Mouse (Mus musculus) heart, adult 2 months (tissue): ENCODE data around the gene Slc10a4. TPM values are rescaled to one million over a fixed set of nuclear protein-coding genes. Genes with fewer than 3 reads are reported as not detected.

Source experiments
- DNase-seq, 2 experiments: peaks; one replicate each; pipeline ENCODE4 v3.0.0; 2021
- H3K27ac ChIP-seq: fragments of 200-600 bp; 2 replicates; pipeline ENCODE4 v1.8.1; 2022
- H3K27me3 ChIP-seq: fragments of 200-500 bp; 2 replicates; pipeline ENCODE4 v1.6.1; 2012; ENCODE audit warnings: mild to moderate bottlenecking, low read length, inconsistent platforms, mixed read lengths; ENCODE audit not compliant: control insufficient read depth, insufficient read depth
- H3K36me3 ChIP-seq: fragments of 200-500 bp; 2 replicates; pipeline ENCODE4 v1.6.1; 2012; ENCODE audit warnings: low read length, inconsistent platforms; ENCODE audit not compliant: control insufficient read depth, insufficient read depth
- H3K4me1 ChIP-seq: fragments of 200-500 bp; 2 replicates; pipeline ENCODE4 v1.6.1; 2011; ENCODE audit warnings: low read length; ENCODE audit not compliant: control insufficient read depth, insufficient read depth
- H3K4me3 ChIP-seq: fragments of 200-600 bp; 2 replicates; pipeline ENCODE4 v1.8.1; 2022
- H3K79me2 ChIP-seq: fragments of 200-500 bp; replicated peaks from 2 replicates; pipeline ENCODE4 v1.6.1; 2012; ENCODE audit warnings: mild to moderate bottlenecking, inconsistent platforms, low read length, moderate library complexity, mixed read lengths; ENCODE audit not compliant: control insufficient read depth, insufficient read depth
- H3K9ac ChIP-seq: fragments of 200-500 bp; 2 replicates; pipeline ENCODE4 v1.6.1; 2012; ENCODE audit warnings: low read depth, mild to moderate bottlenecking, control low read depth, inconsistent platforms, low read length, mixed read lengths
- CTCF ChIP-seq: fragments of 200-600 bp; IDR thresholded peaks from 2 replicates; pipeline ENCODE4 v1.8.1; 2022; ENCODE audit warnings: antibody characterized with exemption, mild to moderate bottlenecking, moderate library complexity
- EP300 ChIP-seq: fragments of 200-500 bp; IDR thresholded peaks from 2 replicates; pipeline ENCODE4 v1.6.1; 2011; ENCODE audit warnings: low read depth, low read length, control low read depth; ENCODE audit not compliant: insufficient read depth
- POLR2A ChIP-seq: fragments of 200-500 bp; IDR thresholded peaks from 2 replicates; pipeline ENCODE4 v1.6.1; 2011; ENCODE audit warnings: mild to moderate bottlenecking, low read depth, low read length, control low read depth; ENCODE audit not compliant: insufficient read depth
- WGBS: fragments of 180-500 bp; shearing (Covaris S2); methylation state at CpG from one replicate; pipeline ENCODE4 v1.1.7; 2018; 5-methylcytosine and 5-hydroxymethylcytosine counted together
- intact Hi-C: fragments of 180-260 bp; cut with DNase I; formaldehyde crosslinking; loops from one replicate; pipeline ENCODE4 v1.15.1; 2025
- polyA plus RNA-seq: library from polyadenylated mRNA; depleted of rRNA; stranded (reverse); fragments of >200 nt; gene quantifications from 2 replicates; pipeline ENCODE4 v1.2.3, GENCODE M21; 2012
- total RNA-seq, 2 experiments: library from RNA; stranded (reverse); gene quantifications; 2 replicates each; pipeline ENCODE4 v1.2.3; 2021

Slc10a4 gene
- total and polyA plus RNA-seq, 3 experiments: 0.16 to 0.37 TPM; not detected in 1

DNA sequence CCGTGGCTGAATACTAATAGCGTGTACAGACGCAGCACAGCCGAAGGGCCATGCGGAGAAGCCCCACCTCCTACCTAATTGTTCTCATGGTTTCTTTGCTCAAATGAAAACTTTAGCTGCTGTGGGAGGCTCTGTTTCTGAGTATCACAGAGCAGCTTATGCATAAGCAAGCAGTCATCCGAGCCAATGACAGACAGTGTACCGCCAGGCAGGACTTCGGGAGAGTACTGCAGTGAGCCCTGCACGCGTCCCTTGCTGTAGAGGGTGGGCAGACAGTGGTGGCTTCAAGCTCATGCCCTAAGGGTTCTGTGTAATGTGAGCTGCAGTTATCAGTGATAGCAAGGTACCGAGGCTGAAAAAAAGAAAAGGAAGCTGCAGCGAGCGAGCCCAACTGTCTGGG is 22.0 kb downstream of the Slc10a4 start:
- intact Hi-C loops: no loop called here
- Histone ChIP-seq H3K4me1 (no peaks in the 10 kb centered on the region), H3K4me3 (no peak overlapping the region), H3K79me2 (no peaks in the 10 kb centered on the region), H3K9ac (no peak overlapping the region), H3K27ac (no peak overlapping the region), H3K36me3 (no peaks in the 10 kb centered on the region), H3K27me3 (no peaks in the 10 kb centered on the region)
- DNase-seq: no peak
- WGBS: 68% methylated on average over 13 of the region's 13 CpGs
- TF ChIP-seq POLR2A: no peak
- no peak for TF ChIP-seq EP300
- TF ChIP-seq CTCF: no peak

DNA sequence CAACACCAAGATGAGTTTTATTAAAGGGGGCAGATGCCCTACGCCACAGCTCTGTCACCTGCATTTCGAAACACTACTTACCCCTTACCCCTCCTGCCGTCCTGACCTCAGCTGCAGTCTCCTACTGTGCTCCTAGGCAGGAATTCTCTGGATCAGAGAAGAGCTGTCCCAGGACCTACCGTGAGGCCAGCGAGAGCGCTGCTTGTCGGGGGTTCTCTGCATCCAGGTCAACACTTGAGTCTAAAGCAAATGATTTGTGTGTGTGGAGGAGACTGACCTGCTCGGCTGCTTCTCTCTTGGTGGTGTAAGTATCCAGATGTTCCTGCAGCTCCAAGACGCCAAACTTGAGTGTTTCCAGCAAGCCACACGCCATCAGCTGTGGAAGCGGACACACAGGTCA is 25.8 kb downstream of the Slc10a4 start:
- 92% methylated on average over 11 of the region's 11 CpGs for WGBS
- H3K79me2 ChIP-seq: no peaks in the 10 kb centered on the region
- no peak overlapping the region for H3K4me3 ChIP-seq
- no peak for DNase-seq
- no peaks in the 10 kb centered on the region for H3K27me3 ChIP-seq
- H3K36me3 ChIP-seq: no peaks in the 10 kb centered on the region
- no peak for TF ChIP-seq EP300
- TF ChIP-seq POLR2A: no peak
- no peak for TF ChIP-seq CTCF
- H3K27ac ChIP-seq: no peak overlapping the region
- H3K4me1 ChIP-seq: no peaks in the 10 kb centered on the region
- intact Hi-C loops: no loop called here
- H3K9ac ChIP-seq: no peak overlapping the region

DNA sequence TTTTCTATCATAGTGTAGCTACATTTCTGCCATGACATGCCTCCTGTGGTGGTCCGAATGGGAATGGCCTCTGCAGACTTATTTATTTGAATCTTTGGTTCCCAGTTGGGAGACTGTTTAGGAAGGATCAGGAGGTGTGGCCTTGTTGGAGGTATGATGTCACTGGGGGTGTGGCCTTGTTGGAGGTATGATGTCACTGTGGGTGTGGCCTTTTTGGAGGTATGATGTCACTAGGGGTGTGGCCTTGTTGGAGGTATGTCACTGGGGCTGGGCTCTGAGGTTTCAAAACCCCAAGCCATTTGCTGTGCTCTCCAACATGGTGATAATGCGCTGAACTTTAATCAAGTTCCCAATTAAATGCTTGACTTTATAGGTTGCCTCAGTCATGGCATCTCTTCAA is 37.4 kb downstream of the Slc10a4 start:
- Histone ChIP-seq H3K27ac (no peak overlapping the region), H3K27me3 (no peaks in the 10 kb centered on the region), H3K4me1 (no peaks in the 10 kb centered on the region), H3K9ac (no peak overlapping the region), H3K79me2 (no peaks in the 10 kb centered on the region), H3K36me3 (no peaks in the 10 kb centered on the region), H3K4me3 (no peak overlapping the region)
- TF ChIP-seq POLR2A (no peak), EP300 (no peak), CTCF (no peak)
- 95% methylated on average over 2 of the region's 2 CpGs for WGBS
- DNase-seq: no peak
- intact Hi-C loops: no loop called here

DNA sequence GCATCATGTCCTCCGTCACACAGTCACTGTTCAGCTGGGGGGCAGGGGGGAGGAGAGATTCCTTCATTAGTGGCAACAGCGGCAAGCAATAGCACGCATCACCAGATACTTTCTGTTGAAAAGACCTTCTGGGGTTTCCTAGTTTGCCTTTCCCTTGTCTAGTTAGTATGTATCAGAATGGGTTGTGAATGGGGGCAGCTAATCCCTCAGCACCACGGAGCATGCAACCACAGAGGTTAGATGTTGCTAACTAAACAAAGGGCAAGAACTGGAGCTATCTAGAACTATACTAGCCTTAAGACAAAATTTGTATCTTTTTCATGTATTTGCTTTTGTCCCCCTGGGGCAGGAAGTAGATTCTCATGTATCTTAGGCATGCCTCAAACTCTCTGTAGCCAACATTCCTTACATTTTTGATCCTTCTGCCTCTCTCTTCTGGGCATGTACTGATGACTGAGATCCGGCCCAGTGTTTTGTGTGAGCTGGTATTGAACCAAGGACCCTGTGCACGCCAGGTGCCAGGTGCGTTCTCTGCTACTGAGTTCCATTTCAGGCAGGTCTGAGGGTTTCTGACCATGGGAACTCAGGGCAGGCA is 41.1 kb downstream of the Slc10a4 start:
- Histone ChIP-seq H3K36me3 (no peaks in the 10 kb centered on the region; the same call in none of the 2 replicates), H3K4me3 (no peak overlapping the region), H3K4me1 (no peaks in the 10 kb centered on the region), H3K79me2 (no peaks in the 10 kb centered on the region), H3K27me3 (no peaks in the 10 kb centered on the region), H3K27ac (no peak overlapping the region), H3K9ac (no peak overlapping the region)
- intact Hi-C loops: no loop called here
- TF ChIP-seq EP300: no peak
- TF ChIP-seq CTCF: no peak
- no peak for TF ChIP-seq POLR2A
- 80% methylated on average over 7 of the region's 7 CpGs for WGBS
- DNase-seq: no peak

DNA sequence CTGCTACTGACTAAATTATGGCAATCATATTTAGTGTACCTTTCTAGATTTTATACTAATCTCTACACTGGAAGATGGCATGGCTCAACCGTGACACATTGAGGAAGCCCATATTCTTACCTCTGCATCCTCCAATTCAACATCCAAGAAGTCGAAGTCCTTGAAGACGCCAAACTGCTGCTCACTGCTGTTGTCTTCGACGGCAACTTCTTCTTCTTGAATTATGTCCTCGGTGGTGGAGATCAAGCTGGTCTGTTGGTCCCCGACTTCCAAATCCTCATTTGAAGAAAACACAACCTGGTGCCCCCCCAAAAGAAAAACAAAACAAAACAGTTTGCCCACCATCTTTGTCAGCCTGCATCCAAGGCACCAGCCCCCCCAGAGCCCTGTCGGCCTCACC is 47.2 kb downstream of the Slc10a4 start:
- Histone ChIP-seq H3K36me3 (peaks cover 2% of the 10 kb centered on the region), H3K27me3 (no peaks in the 10 kb centered on the region), H3K4me1 (no peaks in the 10 kb centered on the region), H3K4me3 (no peak overlapping the region), H3K79me2 (no peaks in the 10 kb centered on the region), H3K9ac (no peak overlapping the region), H3K27ac (no peak overlapping the region)
- 92% methylated on average over 8 of the region's 8 CpGs for WGBS
- DNase-seq: no peak
- TF ChIP-seq EP300 (no peak), POLR2A (no peak), CTCF (no peak)
- intact Hi-C loops: no loop called here

DNA sequence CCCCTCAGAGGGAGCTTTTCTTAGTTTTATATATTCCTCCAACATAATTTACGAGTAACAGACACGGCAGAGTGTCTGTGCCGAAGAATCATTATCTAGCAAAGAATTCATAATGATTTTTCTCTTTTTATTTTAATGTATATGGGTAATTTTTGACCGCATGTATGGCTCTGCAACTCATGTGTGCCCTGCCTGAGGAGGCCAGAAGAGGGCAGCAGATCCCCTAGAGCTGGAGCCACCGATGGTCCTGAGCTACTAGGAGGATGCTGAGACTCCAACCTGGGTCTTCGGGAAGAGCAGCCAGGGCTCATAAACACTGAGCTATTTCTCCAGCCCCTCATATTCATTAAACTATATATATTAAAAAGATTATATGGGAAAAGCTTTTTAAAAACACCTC is 49.8 kb downstream of the Slc10a4 start:
- 90% methylated on average over 6 of the region's 6 CpGs for WGBS
- intact Hi-C loops: no loop called here

More for the DNA sequence above, 49.8 kb downstream of the Slc10a4 start:
- no peak overlapping the region for H3K9ac ChIP-seq
- no peaks in the 10 kb centered on the region for H3K79me2 ChIP-seq
- TF ChIP-seq EP300 (no peak), CTCF (peak; percentile 64), POLR2A (no peak)
- H3K4me3 ChIP-seq: no peak overlapping the region
- H3K27ac ChIP-seq: no peak overlapping the region
- no peaks in the 10 kb centered on the region for H3K4me1 ChIP-seq
- H3K36me3 ChIP-seq: peaks cover 2% of the 10 kb centered on the region
- H3K27me3 ChIP-seq: no peaks in the 10 kb centered on the region
- DNase-seq: no peak
